8 mouse cellular contexts compared by ENCODE assay signal in genomic region chr2:136678321-136679161, GRCm38 (mm10). TPM values are rescaled to one million over a fixed set of nuclear protein-coding genes. Genes with fewer than 3 reads are reported as not detected.
DNase-seq lines count a peak whose midpoint lies in the region; ATAC-seq and TF ChIP-seq lines count a peak whose summit lies in the region.

No protein-coding gene starts in this region.

- peak overlapping the region; percentile 53 for H3K4me3 ChIP-seq in embryonic facial prominence, embryonic 14.5 days (ENCODE audit: low read depth, low read length)
- peak overlapping the region; percentile 74 for H3K4me3 ChIP-seq in heart, embryonic 10.5 days
- peak overlapping the region; percentile 52 for H3K4me3 ChIP-seq in kidney, embryonic 14.5 days (ENCODE audit: low read length)
- H3K4me3 ChIP-seq in limb, embryonic 15.5 days: peak overlapping the region; percentile 58
- peak overlapping the region; percentile 28 for H3K4me3 ChIP-seq in myocyte

- peak overlapping the region; percentile 94 for H3K4me2 ChIP-seq in embryonic facial prominence, embryonic 14.5 days (ENCODE audit: low read depth, low read length)
- H3K4me2 ChIP-seq in kidney, embryonic 14.5 days (replicated peaks; ENCODE audit: low read depth, low read length): peak overlapping the region; percentile 96
- peak overlapping the region; percentile 92 for H3K4me2 ChIP-seq in limb, embryonic 15.5 days
- peak overlapping the region; percentile 99 for H3K4me2 ChIP-seq in myocyte (ENCODE audit: low read depth)

- H3K36me3 ChIP-seq in embryonic facial prominence, embryonic 14.5 days (ENCODE audit: control insufficient read depth, insufficient read depth, low read length): no peaks in the 10 kb centered on the region
- no peaks in the 10 kb centered on the region for H3K36me3 ChIP-seq in heart, embryonic 10.5 days
- H3K36me3 ChIP-seq in kidney, embryonic 14.5 days (ENCODE audit: control insufficient read depth, insufficient read depth, low read length): no peaks in the 10 kb centered on the region
- no peaks in the 10 kb centered on the region for H3K36me3 ChIP-seq in limb, embryonic 15.5 days
- H3K36me3 ChIP-seq in myocyte (ENCODE audit: control insufficient read depth, insufficient read depth): no peaks in the 10 kb centered on the region

- no peaks in the 10 kb centered on the region for H3K27me3 ChIP-seq in embryonic facial prominence, embryonic 14.5 days (replicated peaks; ENCODE audit: control insufficient read depth, insufficient read depth, low read length)
- no peaks in the 10 kb centered on the region for H3K27me3 ChIP-seq in heart, embryonic 10.5 days (ENCODE audit: insufficient read depth, poor library complexity, severe bottlenecking)
- H3K27me3 ChIP-seq in kidney, embryonic 14.5 days (ENCODE audit: control insufficient read depth, insufficient read depth, low read length): no peaks in the 10 kb centered on the region
- H3K27me3 ChIP-seq in limb, embryonic 15.5 days: no peaks in the 10 kb centered on the region
- H3K27me3 ChIP-seq in myocyte (ENCODE audit: control insufficient read depth, insufficient read depth, insufficient read length): no peaks in the 10 kb centered on the region

- H3ac ChIP-seq in myocyte (ENCODE audit: control insufficient read depth, insufficient read length): no peak overlapping the region

- no peaks in the 10 kb centered on the region for H3K9me3 ChIP-seq in embryonic facial prominence, embryonic 14.5 days (ENCODE audit: control insufficient read depth, low read length)
- no peaks in the 10 kb centered on the region for H3K9me3 ChIP-seq in heart, embryonic 10.5 days
- H3K9me3 ChIP-seq in kidney, embryonic 14.5 days (ENCODE audit: control insufficient read depth, low read length): no peaks in the 10 kb centered on the region
- H3K9me3 ChIP-seq in limb, embryonic 15.5 days: no peaks in the 10 kb centered on the region

- H3K79me2 ChIP-seq in myocyte (ENCODE audit: control insufficient read depth, insufficient read depth): no peaks in the 10 kb centered on the region

- H3K27ac ChIP-seq in embryonic facial prominence, embryonic 14.5 days (replicated peaks; ENCODE audit: low read depth, low read length): peak overlapping the region; percentile 95
- H3K27ac ChIP-seq in heart, embryonic 10.5 days: peak overlapping the region; percentile 95
- H3K27ac ChIP-seq in kidney, embryonic 14.5 days (ENCODE audit: low read depth, low read length): peak overlapping the region; percentile 64
- peak overlapping the region; percentile 90 for H3K27ac ChIP-seq in limb, embryonic 15.5 days

- TF ChIP-seq POLR2A in myocyte (IDR thresholded peaks at IDR 0.05; ENCODE audit: insufficient read length, low read depth): peak; percentile 72

- DNase-seq in layer of hippocampus, adult 11-12 months (ENCODE audit: low spot score): peak; percentile 79
- no peak for DNase-seq in layer of hippocampus, adult 9-10 months (ENCODE audit: low spot score)
- DNase-seq in embryonic facial prominence, embryonic 14.5 days (ENCODE audit: low spot score): peak; percentile 84
- DNase-seq in heart, embryonic 10.5 days (ENCODE audit: low spot score): no peak
- peak; percentile 84 for DNase-seq in telencephalon, adult 2 months (ENCODE audit: low read depth, low spot score)

- WGBS in embryonic facial prominence, embryonic 14.5 days: 3% methylated on average over 31 of the region's 44 CpGs
- WGBS in heart, embryonic 10.5 days: 4% methylated on average over 44 of the region's 44 CpGs
- WGBS in kidney, embryonic 14.5 days: 3% methylated on average over 42 of the region's 44 CpGs
- 3% methylated on average over 41 of the region's 44 CpGs for WGBS in limb, embryonic 15.5 days

- ATAC-seq in embryonic facial prominence, embryonic 14.5 days (ENCODE audit: low read depth): peak; percentile 77
- ATAC-seq in kidney, embryonic 14.5 days (ENCODE audit: low FRiP score, low TSS enrichment): peak; percentile 79
- ATAC-seq in limb, embryonic 15.5 days (ENCODE audit: insufficient number of reproducible peaks, low FRiP score, low TSS enrichment, low read depth): peak; percentile 61; the same call in 1 of the 2 replicates

- peaks cover 21% of the 10 kb centered on the region for H3K4me1 ChIP-seq in embryonic facial prominence, embryonic 14.5 days (ENCODE audit: control insufficient read depth, insufficient read depth, low read length)
- H3K4me1 ChIP-seq in heart, embryonic 10.5 days: peaks cover 22% of the 10 kb centered on the region
- H3K4me1 ChIP-seq in kidney, embryonic 14.5 days (ENCODE audit: control insufficient read depth, insufficient read depth, low read length): peaks cover 12% of the 10 kb centered on the region; the same call in 1 of the 2 replicates
- peaks cover 18% of the 10 kb centered on the region for H3K4me1 ChIP-seq in limb, embryonic 15.5 days

- peak overlapping the region; percentile 77 for H3K9ac ChIP-seq in embryonic facial prominence, embryonic 14.5 days (ENCODE audit: low read depth, low read length)
- H3K9ac ChIP-seq in kidney, embryonic 14.5 days (ENCODE audit: low read depth, low read length): peak overlapping the region; percentile 65
- peak overlapping the region; percentile 56 for H3K9ac ChIP-seq in limb, embryonic 15.5 days

TF ChIP-seq in myocyte, 11 proteins besides CTCF, POLR2A, EP300 and RAD21:
- TF ChIP-seq TCF3 (IDR thresholded peaks at IDR 0.05; ENCODE audit: insufficient read length, low read depth): no peak
- TF ChIP-seq MAX (IDR thresholded peaks at IDR 0.05; ENCODE audit: low read depth): no peak
- no peak for TF ChIP-seq E2F4 (IDR thresholded peaks at IDR 0.05; ENCODE audit: insufficient read depth)
- peak in 1 of 3 experiments; percentile 16 for TF ChIP-seq MYOG (IDR thresholded peaks at IDR 0.05; ENCODE audit: control insufficient read depth in 1 of 3, insufficient read depth in 1 of 3, insufficient read length in 2 of 3, low read depth in 2 of 3)
- peak in 1 of 3 experiments; percentile 49 for TF ChIP-seq MYOD1 (IDR thresholded peaks at IDR 0.05; ENCODE audit: control insufficient read depth in 1 of 3, insufficient read length in 2 of 3, low read depth in 2 of 3)
- no peak for TF ChIP-seq SRF (IDR thresholded peaks at IDR 0.05; ENCODE audit: control insufficient read depth, insufficient read length, low read depth)
- TF ChIP-seq REST (IDR thresholded peaks at IDR 0.05; ENCODE audit: insufficient read depth, insufficient read length): no peak
- peak; percentile 70 for TF ChIP-seq POLR2AphosphoS2 (IDR thresholded peaks at IDR 0.05; ENCODE audit: insufficient read length, low read depth)
- TF ChIP-seq USF1 (IDR thresholded peaks at IDR 0.05; ENCODE audit: low read depth): no peak
- TF ChIP-seq CEBPB (IDR thresholded peaks at IDR 0.05; ENCODE audit: insufficient read depth, poor library complexity, severe bottlenecking): no peak
- no peak for TF ChIP-seq TCF12 (IDR thresholded peaks at IDR 0.05; ENCODE audit: insufficient read depth, poor library complexity, severe bottlenecking)

RNA-seq across cellular contexts. Expression of gene Snap25, which starts 34.7 kb away (rescaled TPM):
- 10.3 and 10.4 TPM in 2 replicates for polyA plus RNA-seq in embryonic facial prominence, embryonic 14.5 days (2014; fragmentation: Nextera tagmentation; extraction: Ambion mirVana)
- 0.97 and 2.1 TPM in 2 replicates for polyA plus RNA-seq in heart, embryonic 10.5 days (2016; fragmentation: Nextera tagmentation; extraction: Ambion mirVana)
- polyA plus RNA-seq in kidney, embryonic 14.5 days (2014; fragmentation: Nextera tagmentation; extraction: Ambion mirVana): 0.31 and 0.59 TPM in 2 replicates
- polyA plus RNA-seq in limb, embryonic 15.5 days (2015; fragmentation: Nextera tagmentation; extraction: Ambion mirVana): 0.41 and 0.65 TPM in 2 replicates
- not detected for polyA plus RNA-seq in myocyte (2012; fragmentation: generic; extraction: Trizol)

Comparison
In these comparisons a context has a peak if more than half of its experiments do, and no peak if none do; other contexts are left out.
1. DNase-seq: peak in layer of hippocampus, adult 11-12 months (single experiment), embryonic facial prominence, embryonic 14.5 days (single experiment) and telencephalon, adult 2 months (single experiment); none in layer of hippocampus, adult 9-10 months (single experiment) and heart, embryonic 10.5 days (single experiment).
2. Peak in every context shown above with its lines, with median percentiles within 50 percentile points of each other: ATAC-seq, H3K27ac ChIP-seq, H3K4me2 ChIP-seq, H3K4me3 ChIP-seq and H3K9ac ChIP-seq.